Mouse (Mus musculus) intestine, embryonic 16.5 days (tissue): Measurements from ENCODE around the gene Chfr. TPM values are rescaled to one million over a fixed set of nuclear protein-coding genes. Genes with fewer than 3 reads are reported as not detected.

Source experiments
- ATAC-seq: fragments of 200-750 bp; cut with Nextera tagmentation; 2 replicates; pipeline ENCODE4 v1.8.0; 2017; ENCODE audit warnings: moderate TSS enrichment, moderate library complexity
- H3K27ac ChIP-seq: fragments of 300-500 bp; sonication (generic); 2 replicates; pipeline ENCODE4 v1.5.1; 2014; ENCODE audit warnings: mild to moderate bottlenecking, low read length
- H3K27me3 ChIP-seq: fragments of 300-500 bp; sonication (generic); replicated peaks from 2 replicates; pipeline ENCODE4 v1.6.1; 2014; ENCODE audit warnings: low read length, control low read depth, mixed read lengths; ENCODE audit not compliant: control insufficient read depth, insufficient read depth
- H3K36me3 ChIP-seq: fragments of 300-500 bp; sonication (generic); 2 replicates; pipeline ENCODE4 v1.6.1; 2014; ENCODE audit warnings: low read length, control low read depth; ENCODE audit not compliant: control insufficient read depth, insufficient read depth
- H3K4me1 ChIP-seq: fragments of 300-500 bp; sonication (generic); 2 replicates; pipeline ENCODE4 v1.6.1; 2014; ENCODE audit warnings: low read length, control low read depth, mixed read lengths; ENCODE audit not compliant: control insufficient read depth, insufficient read depth
- H3K4me2 ChIP-seq: fragments of 300-500 bp; sonication (generic); 2 replicates; pipeline ENCODE4 v1.6.1; 2014; ENCODE audit warnings: low read depth, low read length, control low read depth
- H3K4me3 ChIP-seq: fragments of 300-500 bp; sonication (generic); 2 replicates; pipeline ENCODE4 v1.5.1; 2014; ENCODE audit warnings: mild to moderate bottlenecking, low read length
- H3K9ac ChIP-seq: fragments of 300-500 bp; sonication (generic); 2 replicates; pipeline ENCODE4 v1.6.1; 2014; ENCODE audit warnings: low read depth, low read length
- H3K9me3 ChIP-seq: fragments of 300-500 bp; sonication (generic); 2 replicates; pipeline ENCODE4 v1.6.1; 2016; ENCODE audit warnings: low read length, control low read depth; ENCODE audit not compliant: control insufficient read depth
- WGBS: fragments of 180-500 bp; shearing (Covaris S2); extraction: QIAGEN DNeasy Blood & Tissue Kit; methylation state at CpG from one replicate; pipeline ENCODE4 v1.1.7; 2014; 5-methylcytosine and 5-hydroxymethylcytosine counted together
- polyA plus RNA-seq: library from polyadenylated mRNA; unstranded; fragments of >200 nt; fragmentation: Nextera tagmentation; extraction: Ambion mirVana; gene quantifications from 2 replicates; pipeline ENCODE4 v1.2.1, GENCODE M21; 2015

The Chfr gene
- polyA plus RNA-seq, 1 experiment from 2014 or later, result 35.6 TPM

DNA sequence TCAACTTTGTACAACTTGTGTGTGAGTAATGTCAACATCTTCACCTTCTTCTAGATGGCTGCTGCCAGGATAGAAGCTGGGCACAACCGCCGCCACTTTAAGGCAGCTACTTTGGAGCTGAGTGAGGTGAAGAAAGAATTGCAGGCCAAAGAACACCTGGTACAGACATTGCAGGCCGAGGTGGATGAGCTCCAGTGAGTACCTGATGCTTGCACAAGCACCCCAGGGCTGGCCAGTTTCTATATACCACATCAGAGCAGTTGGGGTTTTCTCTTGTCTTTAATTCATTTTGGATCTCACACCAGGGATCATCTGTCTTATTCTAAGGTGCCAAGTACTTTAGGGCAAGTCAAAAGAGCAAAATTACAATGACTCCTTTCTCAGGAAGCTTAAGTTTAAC is 81.1 kb downstream of the Chfr start:
- Histone ChIP-seq H3K36me3 (peaks cover 13% of the 10 kb centered on the region), H3K27ac (no peak overlapping the region), H3K27me3 (no peaks in the 10 kb centered on the region), H3K4me2 (no peak overlapping the region), H3K4me3 (no peak overlapping the region), H3K9me3 (no peaks in the 10 kb centered on the region), H3K4me1 (no peaks in the 10 kb centered on the region), H3K9ac (no peak overlapping the region)
- no peak for ATAC-seq
- 92% methylated on average over 3 of the region's 3 CpGs for WGBS

DNA sequence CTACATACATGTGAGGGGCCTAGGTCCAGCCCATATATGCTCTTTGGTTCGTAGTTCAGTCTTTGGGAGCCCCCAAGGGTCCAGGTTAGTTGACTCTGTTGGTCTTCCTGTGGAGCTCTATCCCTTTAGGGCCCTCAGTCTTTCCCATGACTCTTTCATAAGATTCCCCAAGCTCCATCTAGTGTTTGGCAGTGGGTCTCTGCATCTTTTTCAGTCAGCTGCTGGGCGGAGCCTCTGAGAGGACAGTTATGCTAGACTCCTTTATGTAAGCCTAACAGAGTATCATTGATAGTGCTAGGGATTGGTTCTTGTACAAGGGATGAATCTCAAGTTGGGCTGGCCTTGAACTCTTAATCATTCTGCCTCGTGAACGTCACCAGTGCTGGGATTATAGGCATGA is 84.7 kb downstream of the Chfr start:
- no peak overlapping the region for H3K9ac ChIP-seq
- H3K9me3 ChIP-seq, result no peaks in the 10 kb centered on the region
- 94% methylated on average over 4 of the region's 4 CpGs for WGBS
- no peaks in the 10 kb centered on the region for H3K4me1 ChIP-seq
- H3K27me3 ChIP-seq, result no peaks in the 10 kb centered on the region
- no peak for ATAC-seq
- no peak overlapping the region for H3K27ac ChIP-seq
- peaks cover 10% of the 10 kb centered on the region; the same call in 1 of the 2 replicates for H3K36me3 ChIP-seq
- H3K4me2 ChIP-seq, result no peak overlapping the region
- no peak overlapping the region for H3K4me3 ChIP-seq

Other genes starting within 250 kb of the Chfr start
- gene Gm15446, start 212.4 kb upstream of the Chfr start, polyA plus RNA-seq, result 0.23 and 0.44 TPM in 2 replicates
- 13.2 and 14.8 TPM in 2 replicates for gene Zfp932, start 139.3 kb upstream of the Chfr start, polyA plus RNA-seq
- gene Gm17655, start 63.3 kb upstream of the Chfr start, polyA plus RNA-seq, result 3.2 and 3.7 TPM in 2 replicates
- gene Gm35315, start 41.4 kb upstream of the Chfr start, polyA plus RNA-seq, result 1.5 and 2.1 TPM in 2 replicates
- gene Plcxd1, start 35.9 kb upstream of the Chfr start, polyA plus RNA-seq, result 0.80 and 0.84 TPM in 2 replicates
- 28.3 and 29.6 TPM in 2 replicates for gene Gtpbp6, start 27.6 kb upstream of the Chfr start, polyA plus RNA-seq
- gene Zfp605, start 25.8 kb upstream of the Chfr start, polyA plus RNA-seq, result 2.3 and 2.7 TPM in 2 replicates
- 13.7 and 14.5 TPM in 2 replicates for gene Golga3, start 40.9 kb downstream of the Chfr start, polyA plus RNA-seq
- gene Ankle2, start 95.2 kb downstream of the Chfr start, polyA plus RNA-seq, result 12.9 and 16.9 TPM in 2 replicates
- 51.4 and 54.7 TPM in 2 replicates for gene Pgam5, start 134.1 kb downstream of the Chfr start, polyA plus RNA-seq
- gene Pxmp2, start 150.3 kb downstream of the Chfr start, polyA plus RNA-seq, result 7.7 and 8.0 TPM in 2 replicates
- gene Pole, start 150.5 kb downstream of the Chfr start, polyA plus RNA-seq, result 14.5 and 15.7 TPM in 2 replicates
- 1.2 and 1.4 TPM in 2 replicates for gene P2rx2, start 207.4 kb downstream of the Chfr start, polyA plus RNA-seq
- gene Lrcol1, start 208.9 kb downstream of the Chfr start, polyA plus RNA-seq, result not detected in 2 replicates